Mouse (Mus musculus): ENCODE measurements around the gene Klra17. TPM values are rescaled to one million over a fixed set of nuclear protein-coding genes. Genes with fewer than 3 reads are reported as not detected.
"Not testable (repeated sequence)": the region's sequence is repeated elsewhere in the genome, so short reads cannot be mapped to it uniquely, and the experiment has no call there.

Klra17 gene
- 0.20 TPM in 1 of 2 replicates, not detected in the other for polyA plus RNA-seq (2015; fragmentation: Nextera tagmentation; extraction: Ambion mirVana)

- Histone ChIP-seq H3K27me3 (no peaks in the 10 kb centered on the region), H3K4me2 (no peak within 1 kb of the TSS), H3K9ac (no peak within 1 kb of the TSS), H3K4me1 (no peaks in the 10 kb centered on the region), H3K9me3 (peaks cover 3% of the 10 kb centered on the region; the same call in 1 of the 2 replicates), H3K36me3 (no peaks in the 10 kb centered on the region), H3K27ac (no peak within 1 kb of the TSS), H3K4me3 (no peak within 1 kb of the TSS)
- 53% methylated on average over 1 of the region's 1 CpGs for WGBS
- ATAC-seq (ENCODE audit: insufficient number of reproducible peaks, low FRiP score, low TSS enrichment, low read depth), result no peak
Observed at GRCm38 (mm10) chr6:129876549-129876948, at the start of gene Klra17. Klra17 (minus strand) TSS chr6:129876672.

DNA sequence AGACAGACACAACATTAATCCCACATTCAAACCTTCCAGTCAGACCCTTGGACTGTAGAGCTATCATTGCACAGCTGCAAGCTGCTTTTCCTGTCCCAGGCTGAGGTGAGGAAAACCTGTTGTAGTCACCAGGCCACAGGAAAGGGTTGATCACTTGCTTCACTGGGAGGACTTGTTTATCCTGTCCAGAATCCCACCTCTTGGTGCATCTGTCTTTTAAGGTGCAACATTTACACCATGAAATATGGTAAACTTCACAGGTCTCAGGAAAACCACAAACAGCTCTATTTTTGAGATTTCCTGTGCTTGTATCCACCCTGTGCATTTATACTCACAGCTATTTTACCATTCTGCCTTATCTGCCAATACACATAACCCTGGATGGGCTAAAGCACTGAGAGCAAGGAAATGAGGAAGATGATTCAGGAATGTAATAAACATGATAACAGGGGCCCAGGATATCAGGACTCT, 41.0 kb upstream of the Klra17 start, which contains the start of gene Klra5:
Gene Klra5, minus strand, starts transcription at position 175 of the 471 bp plus-strand sequence.
- H3K4me3 ChIP-seq; H3K9ac ChIP-seq; H3K27ac ChIP-seq; H3K9me3 ChIP-seq; ATAC-seq (ENCODE audit: insufficient number of reproducible peaks, low FRiP score, low TSS enrichment, low read depth); H3K4me1 ChIP-seq; H3K4me2 ChIP-seq; H3K27me3 ChIP-seq; H3K36me3 ChIP-seq: not testable (repeated sequence)

- 66% methylated on average over 1 of the region's 1 CpGs for WGBS
- ATAC-seq (ENCODE audit: insufficient number of reproducible peaks, low FRiP score, low TSS enrichment, low read depth), result no peak
- H3K4me3 ChIP-seq, result no peak overlapping the region
- no peaks in the 10 kb centered on the region for H3K36me3 ChIP-seq
- H3K9ac ChIP-seq, result no peak overlapping the region
- no peaks in the 10 kb centered on the region for H3K27me3 ChIP-seq
- no peak overlapping the region for H3K4me2 ChIP-seq
- no peaks in the 10 kb centered on the region for H3K4me1 ChIP-seq
- H3K9me3 ChIP-seq, result no peaks in the 10 kb centered on the region; the same call in 1 of the 2 replicates
- no peak overlapping the region for H3K27ac ChIP-seq
Observed at GRCm38 (mm10) chr6:129916996-129917395, 40.5 kb upstream of the Klra17 start.

DNA sequence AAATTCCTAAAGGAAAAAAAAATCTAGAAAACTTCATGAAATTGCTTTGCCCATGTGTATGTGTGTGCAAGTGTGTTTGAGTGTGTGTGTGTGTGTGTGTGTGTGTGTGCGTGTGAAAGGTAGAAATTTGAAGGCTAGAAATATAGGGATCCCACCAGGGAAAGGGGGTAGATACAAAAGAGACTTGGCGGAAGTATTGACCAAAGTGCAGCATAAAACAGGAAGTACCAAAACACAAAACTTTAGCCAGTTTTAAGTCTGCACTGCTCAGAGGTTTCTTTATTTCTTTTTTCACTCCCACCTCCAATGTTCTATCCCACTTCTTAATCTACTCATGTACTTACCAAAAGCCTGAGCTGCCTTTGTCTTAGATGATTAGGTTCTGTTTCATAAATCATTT, 6.1 kb upstream of the Klra17 start:
- Histone ChIP-seq H3K27ac (no peak overlapping the region), H3K4me1 (no peaks in the 10 kb centered on the region), H3K9me3 (peaks cover 6% of the 10 kb centered on the region; the same call in 1 of the 2 replicates), H3K9ac (no peak overlapping the region), H3K4me2 (no peak overlapping the region), H3K36me3 (no peaks in the 10 kb centered on the region), H3K4me3 (no peak overlapping the region), H3K27me3 (no peaks in the 10 kb centered on the region)
- WGBS, result 78% methylated on average over 2 of the region's 2 CpGs
- ATAC-seq (ENCODE audit: insufficient number of reproducible peaks, low FRiP score, low TSS enrichment, low read depth), result no peak

DNA sequence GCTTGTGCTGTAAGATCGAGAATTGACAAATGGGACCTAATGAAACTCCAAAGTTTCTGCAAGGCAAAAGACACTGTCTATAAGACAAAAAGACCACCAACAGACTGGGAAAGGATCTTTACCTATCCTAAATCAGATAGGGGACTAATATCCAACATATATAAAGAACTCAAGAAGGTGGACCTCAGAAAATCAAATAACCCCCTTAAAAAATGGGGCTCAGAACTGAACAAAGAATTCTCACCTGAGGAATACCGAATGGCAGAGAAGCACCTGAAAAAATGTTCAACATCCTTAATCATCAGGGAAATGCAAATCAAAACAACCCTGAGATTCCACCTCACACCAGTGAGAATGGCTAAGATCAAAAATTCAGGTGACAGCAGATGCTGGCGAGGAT, 14.1 kb downstream of the Klra17 start, which contains the start of gene Gm17631:
Gene Gm17631, plus strand, starts transcription at position 301 of the 400 bp plus-strand sequence.
- H3K27ac ChIP-seq; H3K27me3 ChIP-seq; H3K36me3 ChIP-seq; H3K4me3 ChIP-seq; H3K9me3 ChIP-seq; H3K4me1 ChIP-seq; ATAC-seq (ENCODE audit: insufficient number of reproducible peaks, low FRiP score, low TSS enrichment, low read depth); H3K9ac ChIP-seq; H3K4me2 ChIP-seq: not testable (repeated sequence)
- no CpG with 5 or more reads among the region's 3 CpGs for WGBS

GRCm38 (mm10) chr6:129825559-129825958, 50.9 kb downstream of the Klra17 start:
- 78% methylated on average over 1 of the region's 1 CpGs for WGBS
- ATAC-seq (ENCODE audit: insufficient number of reproducible peaks, low FRiP score, low TSS enrichment, low read depth), result no peak
- H3K9me3 ChIP-seq, result no peaks in the 10 kb centered on the region
- no peaks in the 10 kb centered on the region for H3K36me3 ChIP-seq
- H3K4me3 ChIP-seq, result no peak overlapping the region
- no peaks in the 10 kb centered on the region for H3K4me1 ChIP-seq
- H3K4me2 ChIP-seq, result no peak overlapping the region
- no peak overlapping the region for H3K9ac ChIP-seq
- H3K27me3 ChIP-seq, result no peaks in the 10 kb centered on the region
- H3K27ac ChIP-seq, result no peak overlapping the region

GRCm38 (mm10) chr6:129824004-129824403, 52.5 kb downstream of the Klra17 start:
- H3K9me3 ChIP-seq, result no peaks in the 10 kb centered on the region
- H3K4me3 ChIP-seq, result no peak overlapping the region
- H3K36me3 ChIP-seq, result no peaks in the 10 kb centered on the region
- ATAC-seq (ENCODE audit: insufficient number of reproducible peaks, low FRiP score, low TSS enrichment, low read depth), result no peak
- no peak overlapping the region for H3K4me2 ChIP-seq
- H3K4me1 ChIP-seq, result no peaks in the 10 kb centered on the region
- H3K27me3 ChIP-seq, result no peaks in the 10 kb centered on the region
- no peak overlapping the region for H3K9ac ChIP-seq
- H3K27ac ChIP-seq, result no peak overlapping the region
- 88% methylated on average over 1 of the region's 1 CpGs for WGBS

DNA sequence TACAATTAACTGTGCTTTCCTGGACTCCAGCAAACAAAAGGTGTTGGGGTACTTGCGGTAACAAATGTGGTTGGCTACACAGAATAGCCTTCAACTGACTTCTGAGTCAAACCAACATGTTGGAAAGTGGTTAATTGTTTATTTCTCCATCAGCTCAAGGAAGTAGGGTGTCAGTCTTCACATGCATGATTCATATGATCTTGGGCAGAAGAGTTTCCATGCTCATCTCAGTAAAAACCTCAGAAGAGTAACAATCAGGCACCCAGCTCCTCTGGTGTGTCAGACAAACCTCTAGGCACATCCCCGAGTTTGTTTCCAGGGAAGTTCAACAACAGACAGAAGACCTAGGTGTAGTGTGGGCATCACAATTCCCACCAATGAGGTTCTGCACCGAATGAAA, 58.7 kb downstream of the Klra17 start:
- 60% methylated on average over 3 of the region's 3 CpGs for WGBS
- H3K9me3 ChIP-seq, result no peaks in the 10 kb centered on the region

DNA sequence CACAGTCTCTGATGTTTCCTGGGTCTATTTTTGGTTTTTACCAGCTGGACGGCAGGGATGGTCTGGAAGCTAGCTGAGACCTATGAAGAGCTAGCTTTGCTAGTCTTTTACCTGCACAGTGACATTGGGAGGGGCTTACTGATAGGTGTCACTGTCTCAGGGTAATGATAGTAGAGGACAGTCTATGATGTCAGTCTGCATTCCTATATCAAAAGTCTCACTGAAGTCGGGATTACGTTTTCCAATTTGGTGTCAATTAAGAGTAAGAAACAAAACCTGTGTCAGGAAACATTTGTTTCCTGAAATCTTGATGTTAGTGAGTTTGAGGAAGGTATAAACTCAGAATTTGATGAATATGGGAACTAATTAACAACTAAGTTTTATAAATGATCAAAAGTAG, 92.3 kb downstream of the Klra17 start, which contains the start of gene Gm156:
Gene Gm156, minus strand, starts transcription at position 101 of the 400 bp plus-strand sequence.
- H3K4me1 ChIP-seq; H3K9me3 ChIP-seq; H3K4me2 ChIP-seq; H3K27ac ChIP-seq; H3K36me3 ChIP-seq; H3K27me3 ChIP-seq; H3K9ac ChIP-seq; ATAC-seq (ENCODE audit: insufficient number of reproducible peaks, low FRiP score, low TSS enrichment, low read depth); H3K4me3 ChIP-seq: not testable (repeated sequence)
- WGBS, result 88% methylated on average over 3 of the region's 3 CpGs

More for the DNA sequence above, 58.7 kb downstream of the Klra17 start:
- ATAC-seq (ENCODE audit: insufficient number of reproducible peaks, low FRiP score, low TSS enrichment, low read depth), result no peak
- H3K9ac ChIP-seq, result no peak overlapping the region
- no peak overlapping the region for H3K4me2 ChIP-seq
- no peak overlapping the region for H3K27ac ChIP-seq
- no peak overlapping the region for H3K4me3 ChIP-seq
- no peaks in the 10 kb centered on the region for H3K27me3 ChIP-seq
- H3K4me1 ChIP-seq, result no peaks in the 10 kb centered on the region
- H3K36me3 ChIP-seq, result no peaks in the 10 kb centered on the region

Other genes with a start within 250 kb of the Klra17 start
- not detected in 2 replicates for gene Klrc3, start 233.3 kb downstream of the Klra17 start, polyA plus RNA-seq (2015; fragmentation: Nextera tagmentation; extraction: Ambion mirVana)
- not detected in 2 replicates for gene Klrc2, start 216.0 kb downstream of the Klra17 start, polyA plus RNA-seq (2015; fragmentation: Nextera tagmentation; extraction: Ambion mirVana)
- not detected in 2 replicates for gene Klrc1, start 197.7 kb downstream of the Klra17 start, polyA plus RNA-seq (2015; fragmentation: Nextera tagmentation; extraction: Ambion mirVana)
- not detected in 2 replicates for gene Klri1, start 159.5 kb downstream of the Klra17 start, polyA plus RNA-seq (2015; fragmentation: Nextera tagmentation; extraction: Ambion mirVana)
- not detected in 2 replicates for gene Klri2, start 136.2 kb downstream of the Klra17 start, polyA plus RNA-seq (2015; fragmentation: Nextera tagmentation; extraction: Ambion mirVana)
- gene Gm156, start 92.4 kb downstream of the Klra17 start, polyA plus RNA-seq (2015; fragmentation: Nextera tagmentation; extraction: Ambion mirVana), result not detected in 2 replicates
- gene Gm17631, start 14.0 kb downstream of the Klra17 start, polyA plus RNA-seq (2015; fragmentation: Nextera tagmentation; extraction: Ambion mirVana), result not detected in 2 replicates
- gene Klra5, start 41.0 kb upstream of the Klra17 start, polyA plus RNA-seq (2015; fragmentation: Nextera tagmentation; extraction: Ambion mirVana), result not detected in 2 replicates
- not detected in 2 replicates for gene Klra6, start 150.3 kb upstream of the Klra17 start, polyA plus RNA-seq (2015; fragmentation: Nextera tagmentation; extraction: Ambion mirVana)
- not detected in 2 replicates for gene Klra4, start 190.6 kb upstream of the Klra17 start, polyA plus RNA-seq (2015; fragmentation: Nextera tagmentation; extraction: Ambion mirVana)

All from limb, embryonic 15.5 days (tissue).